Mouse (Mus musculus) hindbrain, postnatal 0 days (tissue): ENCODE results near the gene Plcb2. TPM values are rescaled to one million over a fixed set of nuclear protein-coding genes. Genes with fewer than 3 reads are reported as not detected.

ENCODE experiments used
- ATAC-seq: fragments of 200-750 bp; cut with Nextera tagmentation; 2 replicates; pipeline ENCODE4 v1.8.0; 2017; ENCODE audit warnings: mild to moderate bottlenecking, moderate TSS enrichment, moderate library complexity
- DNase-seq: peaks from one replicate; pipeline ENCODE4 v3.0.0-alpha.2; 2015; ENCODE audit warnings: low spot score
- H3K27ac ChIP-seq: fragments of 300-500 bp; sonication (generic); 2 replicates; pipeline ENCODE4 v1.5.1; 2014; ENCODE audit warnings: mild to moderate bottlenecking
- H3K27me3 ChIP-seq: fragments of 300-500 bp; sonication (generic); 2 replicates; pipeline ENCODE4 v1.6.1; 2014; ENCODE audit warnings: low read length, mixed read lengths; ENCODE audit not compliant: insufficient read depth
- H3K36me3 ChIP-seq: fragments of 300-500 bp; sonication (generic); 2 replicates; pipeline ENCODE4 v1.6.1; 2014; ENCODE audit warnings: low read length, mixed read lengths; ENCODE audit not compliant: insufficient read depth
- H3K4me1 ChIP-seq: fragments of 300-500 bp; sonication (generic); 2 replicates; pipeline ENCODE4 v1.6.1; 2014; ENCODE audit warnings: antibody characterized with exemption, low read length, mixed read lengths; ENCODE audit not compliant: insufficient read depth
- H3K4me2 ChIP-seq: fragments of 300-500 bp; sonication (generic); 2 replicates; pipeline ENCODE4 v1.6.1; 2014; ENCODE audit warnings: low read depth, mild to moderate bottlenecking, low read length, moderate library complexity, mixed read lengths
- H3K4me3 ChIP-seq: fragments of 300-500 bp; sonication (generic); 2 replicates; pipeline ENCODE4 v1.5.1; 2014; ENCODE audit warnings: low read length
- H3K9ac ChIP-seq: fragments of 300-500 bp; sonication (generic); replicated peaks from 2 replicates; pipeline ENCODE4 v1.6.1; 2014; ENCODE audit warnings: mild to moderate bottlenecking, low read length, moderate library complexity, mixed read lengths
- H3K9me3 ChIP-seq: fragments of 300-500 bp; sonication (generic); 2 replicates; pipeline ENCODE4 v1.6.1; 2016; ENCODE audit warnings: low read length, mixed read lengths
- CTCF ChIP-seq: IDR thresholded peaks from 2 replicates; pipeline ENCODE4 v1.5.1; 2016; ENCODE audit warnings: antibody characterized with exemption, control low read depth, low read depth
- WGBS: fragments of 180-500 bp; shearing (Covaris S2); extraction: QIAGEN DNeasy Blood & Tissue Kit; methylation state at CpG from one replicate; pipeline ENCODE4 v1.1.7; 2014; 5-methylcytosine and 5-hydroxymethylcytosine counted together
- polyA plus RNA-seq: library from polyadenylated mRNA; unstranded; fragments of >200 nt; fragmentation: Nextera tagmentation; extraction: Ambion mirVana; gene quantifications from 2 replicates; pipeline ENCODE4 v1.2.1, GENCODE M21; 2015
- total RNA-seq: library from RNA; depleted of rRNA; stranded (reverse); fragments of >200 nt; gene quantifications from 2 replicates; pipeline ENCODE4 v1.2.3, GENCODE M21; 2014

The Plcb2 gene
- total and polyA plus RNA-seq, 2 experiments from 2014 or later, result 0.69 to 1.7 TPM

DNA sequence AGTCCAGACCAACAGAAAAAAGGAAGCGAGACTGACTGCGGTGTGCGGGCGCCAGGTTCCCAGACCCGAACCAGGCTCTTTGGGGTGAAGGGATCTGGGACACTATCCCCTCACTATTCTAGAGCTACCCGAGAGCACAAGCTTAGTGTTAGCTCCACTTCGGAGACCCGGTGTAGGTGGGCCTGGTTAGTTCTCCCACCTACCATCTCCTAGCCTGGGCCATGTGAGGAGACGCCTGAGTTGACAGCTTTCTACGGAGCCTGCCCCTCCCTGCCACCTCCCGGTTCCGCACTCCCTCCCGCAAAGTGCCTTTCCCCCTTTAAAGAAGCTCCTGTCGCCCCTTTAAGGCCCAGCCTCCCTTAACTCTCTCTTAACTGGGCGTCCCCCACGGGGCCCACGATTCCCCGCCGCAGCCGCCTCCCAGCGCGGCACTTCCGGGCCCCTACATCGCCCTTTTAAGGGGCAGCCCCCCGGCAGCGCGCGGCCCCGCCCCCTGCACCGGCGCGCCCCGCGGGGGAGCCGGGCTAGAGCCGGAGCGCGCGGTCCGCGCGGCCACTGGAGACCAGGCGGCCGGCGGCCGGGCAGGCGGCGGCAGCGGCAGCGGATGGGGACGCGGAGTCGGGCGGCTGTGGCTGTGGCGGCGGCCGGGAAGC is 17.1 kb upstream of the Plcb2 start, which contains the start of gene Inafm2:
Inafm2 (plus strand) TSS at position 527 of the 653 bp plus-strand sequence.
- Histone ChIP-seq H3K9ac (peak within 1 kb of the TSS; percentile 73), H3K4me1 (peaks cover 16% of the 10 kb centered on the region), H3K27ac (peak within 1 kb of the TSS; percentile 76), H3K4me2 (peak within 1 kb of the TSS; percentile 91), H3K36me3 (no peaks in the 10 kb centered on the region), H3K27me3 (no peaks in the 10 kb centered on the region), H3K4me3 (peak within 1 kb of the TSS; percentile 77), H3K9me3 (no peaks in the 10 kb centered on the region)
- DNase-seq, result peak; percentile 96
- 3% methylated on average over 48 of the region's 57 CpGs for WGBS
- TF ChIP-seq CTCF, result no peak
- ATAC-seq, result peak; percentile 93

DNA sequence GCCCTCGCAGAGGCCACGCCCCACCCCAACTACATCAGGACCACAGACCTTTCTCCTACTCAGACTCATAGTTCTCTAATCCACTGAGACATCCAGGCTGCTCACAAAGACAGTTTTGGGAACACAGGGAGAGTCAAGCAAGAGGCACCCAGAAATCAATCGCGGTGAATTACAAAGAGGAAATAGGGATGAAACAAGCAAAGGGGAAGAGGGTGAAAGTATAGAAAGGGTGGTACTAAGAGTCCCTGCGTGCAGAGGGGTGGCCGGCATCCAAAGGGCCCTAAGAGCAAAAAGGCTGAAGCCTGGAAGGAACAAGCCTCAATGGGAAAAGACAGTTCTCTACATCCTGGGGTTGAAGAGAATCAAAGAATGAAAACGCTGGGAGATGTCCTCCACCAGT is 16.4 kb upstream of the Plcb2 start:
- peaks cover 16% of the 10 kb centered on the region for H3K4me1 ChIP-seq
- ATAC-seq, result no peak
- TF ChIP-seq CTCF, result no peak
- WGBS, result 15% methylated on average over 7 of the region's 7 CpGs
- H3K9me3 ChIP-seq, result no peaks in the 10 kb centered on the region
- peak overlapping the region; percentile 91; the same call in 1 of the 2 replicates for H3K4me2 ChIP-seq
- no peaks in the 10 kb centered on the region for H3K36me3 ChIP-seq
- no peak overlapping the region for H3K4me3 ChIP-seq
- H3K27ac ChIP-seq, result no peak overlapping the region
- no peak for DNase-seq
- no peak overlapping the region for H3K9ac ChIP-seq
- no peaks in the 10 kb centered on the region for H3K27me3 ChIP-seq

DNA sequence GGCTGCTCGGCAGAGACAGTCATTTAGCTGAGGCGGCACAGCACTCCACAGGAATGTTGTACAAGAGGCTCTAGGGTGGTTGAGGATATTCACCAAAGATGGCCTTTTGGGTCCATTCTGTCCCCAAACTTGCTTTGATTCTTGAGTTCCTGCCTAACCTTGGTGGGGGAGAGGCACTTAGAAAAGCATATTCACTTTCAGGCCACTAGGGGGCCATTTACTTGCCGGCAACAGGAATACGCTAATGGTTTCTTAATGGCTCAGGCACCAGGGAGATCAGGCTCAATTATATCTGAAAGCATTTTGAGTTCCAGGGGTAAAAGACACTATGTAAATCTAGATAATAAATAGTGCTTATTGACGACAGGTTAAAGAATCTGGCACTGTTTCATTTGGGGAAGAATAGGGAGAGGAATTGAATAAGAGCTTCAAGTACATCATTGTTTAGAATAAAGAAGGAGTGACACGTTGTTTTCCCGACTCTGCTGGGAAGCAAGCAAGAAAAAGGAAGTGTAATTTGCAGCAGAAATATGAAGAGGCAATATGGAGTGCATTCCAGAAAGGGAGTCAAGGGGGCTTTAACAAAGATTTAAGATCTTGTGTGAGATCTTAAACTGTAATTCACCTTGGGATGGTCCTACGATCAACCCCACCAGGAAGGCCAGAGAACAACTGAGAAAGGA is 15.2 kb upstream of the Plcb2 start:
- H3K36me3 ChIP-seq, result no peaks in the 10 kb centered on the region
- no peaks in the 10 kb centered on the region for H3K27me3 ChIP-seq
- H3K9me3 ChIP-seq, result no peaks in the 10 kb centered on the region
- H3K4me3 ChIP-seq, result no peak overlapping the region
- TF ChIP-seq CTCF, result peak; percentile 90
- H3K27ac ChIP-seq, result no peak overlapping the region
- peak; percentile 84 for DNase-seq
- no peak for ATAC-seq
- WGBS, result 19% methylated on average over 8 of the region's 8 CpGs
- H3K4me2 ChIP-seq, result no peak overlapping the region
- no peak overlapping the region for H3K9ac ChIP-seq
- peaks cover 13% of the 10 kb centered on the region for H3K4me1 ChIP-seq

DNA sequence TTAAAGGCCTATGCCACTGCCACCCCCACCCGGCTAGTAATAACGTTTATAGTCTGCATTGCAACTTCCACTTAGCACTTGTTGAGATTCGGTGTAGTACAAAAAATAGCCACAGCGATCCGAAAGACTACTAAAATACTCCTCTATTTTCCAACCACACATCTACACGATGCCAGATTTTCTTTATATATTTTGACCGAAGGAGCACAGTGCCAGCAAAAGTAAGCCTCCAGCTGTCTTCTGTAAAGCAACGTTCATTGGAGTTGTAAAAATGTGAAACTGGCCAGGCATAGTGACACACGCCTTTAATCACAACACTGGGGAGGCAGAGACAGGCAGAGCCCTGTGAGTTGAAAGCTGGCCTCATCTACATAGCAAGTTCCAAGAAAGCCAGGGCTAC is 12.9 kb upstream of the Plcb2 start:
- WGBS, result 75% methylated on average over 9 of the region's 9 CpGs
- Histone ChIP-seq H3K4me2 (no peak overlapping the region), H3K4me1 (0 out of 2 replicates have a peak, but pooled peaks cover 3% of the 10 kb centered on the region), H3K36me3 (no peaks in the 10 kb centered on the region), H3K27me3 (no peaks in the 10 kb centered on the region), H3K9me3 (no peaks in the 10 kb centered on the region), H3K27ac (no peak overlapping the region), H3K9ac (no peak overlapping the region), H3K4me3 (no peak overlapping the region)
- TF ChIP-seq CTCF, result no peak
- no peak for DNase-seq
- no peak for ATAC-seq

DNA sequence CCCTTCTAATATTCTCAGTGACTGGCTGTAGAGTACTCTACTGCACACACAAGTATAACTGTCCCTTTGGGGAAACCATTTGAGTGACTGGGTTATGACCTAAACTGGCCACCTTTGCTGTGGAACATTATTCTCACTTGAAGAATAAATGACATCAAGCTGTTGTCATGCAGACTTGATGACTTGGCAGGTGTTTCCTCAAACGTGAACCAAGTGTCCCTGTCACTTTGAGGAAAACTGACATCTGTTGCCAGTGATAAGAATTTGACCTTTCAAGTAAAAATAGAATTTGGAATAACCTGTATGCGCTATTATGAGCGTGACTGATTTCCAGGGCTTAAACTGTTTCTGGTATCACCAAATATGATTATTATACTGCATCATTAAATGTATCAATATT is 12.1 kb upstream of the Plcb2 start:
- 70% methylated on average over 3 of the region's 3 CpGs for WGBS
- Histone ChIP-seq H3K9ac (no peak overlapping the region), H3K27ac (no peak overlapping the region), H3K9me3 (no peaks in the 10 kb centered on the region), H3K4me1 (0 out of 2 replicates have a peak, but pooled peaks cover 3% of the 10 kb centered on the region), H3K36me3 (no peaks in the 10 kb centered on the region), H3K27me3 (no peaks in the 10 kb centered on the region), H3K4me2 (no peak overlapping the region), H3K4me3 (no peak overlapping the region)
- DNase-seq (no peak), ATAC-seq (no peak)
- no peak for TF ChIP-seq CTCF

DNA sequence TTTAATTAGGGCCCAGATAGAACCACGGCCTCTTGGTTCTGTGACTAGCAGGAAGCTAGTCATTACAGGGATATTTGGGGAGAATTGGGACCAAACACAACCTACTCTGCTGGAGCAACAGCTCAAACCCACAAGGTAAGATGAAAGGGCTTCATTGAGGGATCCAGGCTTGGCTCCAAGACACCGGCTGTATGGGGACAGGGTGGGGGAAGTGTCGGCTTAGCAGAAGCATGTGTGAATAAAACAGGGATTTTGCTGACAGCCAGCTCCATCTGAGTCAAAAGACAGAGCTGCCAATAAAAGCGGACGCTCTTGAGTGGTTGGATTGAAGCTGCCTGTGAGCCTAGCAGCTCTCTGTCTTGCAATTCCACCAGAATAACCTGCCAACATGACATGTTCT is 5.1 kb upstream of the Plcb2 start:
- DNase-seq, result peak; percentile 42
- Histone ChIP-seq H3K9me3 (no peaks in the 10 kb centered on the region), H3K27me3 (no peaks in the 10 kb centered on the region), H3K36me3 (no peaks in the 10 kb centered on the region), H3K27ac (no peak overlapping the region), H3K9ac (no peak overlapping the region), H3K4me1 (no peaks in the 10 kb centered on the region), H3K4me2 (no peak overlapping the region), H3K4me3 (no peak overlapping the region)
- ATAC-seq, result no peak; the same call in 1 of the 2 replicates
- no peak for TF ChIP-seq CTCF
- WGBS, result 47% methylated on average over 5 of the region's 5 CpGs

DNA sequence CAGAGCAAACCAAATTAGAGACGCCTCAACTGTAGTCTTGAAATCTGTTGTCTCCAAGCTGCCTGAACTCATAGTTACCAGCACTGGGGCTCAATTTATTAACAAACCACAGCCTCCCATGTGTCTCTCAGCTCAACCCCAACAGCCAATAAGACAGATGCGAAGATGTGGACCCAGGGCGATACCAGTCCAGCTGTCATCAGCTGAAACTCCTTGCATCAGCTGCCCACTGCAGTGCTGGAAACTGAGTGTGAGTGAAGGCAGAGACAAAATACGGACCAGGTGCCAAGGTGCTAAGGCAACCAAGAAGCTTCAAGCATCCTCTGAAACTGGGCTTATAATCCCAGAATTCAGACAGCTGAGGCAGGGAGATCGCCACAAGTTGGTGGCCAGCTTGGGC is 3.7 kb upstream of the Plcb2 start:
- Histone ChIP-seq H3K9ac (no peak overlapping the region), H3K36me3 (no peaks in the 10 kb centered on the region), H3K4me3 (no peak overlapping the region), H3K27me3 (no peaks in the 10 kb centered on the region), H3K4me1 (no peaks in the 10 kb centered on the region), H3K9me3 (no peaks in the 10 kb centered on the region), H3K27ac (no peak overlapping the region), H3K4me2 (no peak overlapping the region)
- ATAC-seq, result no peak
- no peak for DNase-seq
- TF ChIP-seq CTCF, result no peak
- 79% methylated on average over 5 of the region's 5 CpGs for WGBS
